Mouse (Mus musculus) thymus, postnatal 25 days (tissue): Measurements from ENCODE around the gene Zfp612.
A peak's percentile ranks its signal among the peaks of the same experiment; 100 is the strongest.
"Not testable (repeated sequence)": the region's sequence is repeated elsewhere in the genome, so short reads cannot be mapped to it uniquely, and the experiment has no call there.

Source experiments
- DNase-seq: peaks from one replicate; pipeline ENCODE4 v3.0.0; 2022

The Zfp612 gene

DNA sequence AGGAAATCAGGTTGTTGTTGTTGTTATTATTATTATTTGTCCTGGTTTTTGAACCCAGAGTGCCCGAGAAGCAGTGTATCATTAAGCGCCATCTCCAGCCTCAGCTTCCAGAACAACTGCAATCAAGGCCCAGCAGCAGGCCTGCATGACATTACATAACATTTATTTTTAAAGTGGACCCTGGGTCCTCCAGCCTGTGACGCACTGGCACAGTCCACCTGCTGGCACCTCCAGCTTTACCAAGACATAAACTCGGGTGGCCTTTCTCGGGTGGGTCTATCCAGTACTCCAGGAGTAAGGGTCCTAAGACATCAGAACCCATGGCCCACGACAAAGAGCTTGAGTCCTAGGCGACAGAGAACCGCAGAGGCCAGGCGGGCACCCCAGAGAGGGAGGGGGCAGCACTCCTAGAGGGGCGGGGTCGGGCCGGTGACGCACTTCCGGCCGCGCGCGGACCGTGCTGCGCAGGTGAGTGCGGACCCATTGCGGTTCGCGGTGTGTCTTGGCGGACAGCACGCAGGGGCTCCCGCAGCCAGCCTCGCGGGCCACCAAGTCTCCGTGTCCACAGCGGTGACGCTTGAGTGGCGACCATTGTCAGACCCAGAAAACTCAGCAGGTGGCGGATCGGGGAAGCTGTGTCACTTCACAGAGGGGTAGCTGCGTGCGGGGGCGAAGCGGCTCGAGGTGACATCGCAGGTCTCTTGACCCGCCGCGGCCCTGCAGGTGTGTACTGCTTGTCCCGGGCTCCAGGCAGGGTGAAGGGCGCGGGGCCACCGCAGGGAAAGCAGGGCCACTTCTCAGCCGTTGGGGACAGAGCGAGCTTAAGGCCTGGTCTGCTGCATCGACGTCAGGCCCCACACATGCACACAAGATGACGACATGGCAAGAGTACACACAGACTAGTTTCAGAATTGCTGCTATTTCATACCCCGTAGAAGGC is at the start of gene Zfp612:
TSS of gene Zfp612 (plus strand) at position 465 of the 940 bp plus-strand sequence.
- DNase-seq: peak; percentile 34

DNA sequence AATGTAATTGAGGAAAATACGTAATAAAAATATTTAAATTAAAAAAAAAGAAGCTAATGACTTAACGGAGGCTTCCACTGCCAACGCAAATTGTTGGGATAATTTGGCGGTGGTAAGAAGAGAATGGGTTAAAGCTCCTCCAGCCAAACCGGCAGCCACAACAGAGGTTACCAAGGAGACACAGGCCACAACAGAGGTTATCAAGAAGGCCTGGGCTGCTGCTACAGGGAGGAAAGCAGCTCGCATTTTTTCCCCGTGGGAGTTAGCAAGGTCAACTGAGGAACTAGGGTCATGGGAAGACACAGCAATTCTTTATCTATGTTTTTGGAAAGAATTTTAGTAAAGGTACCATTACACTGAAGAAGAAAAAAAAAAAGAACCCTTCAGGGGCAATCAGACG is 45.8 kb upstream of the Zfp612 start:
- not testable (repeated sequence) for DNase-seq

DNA sequence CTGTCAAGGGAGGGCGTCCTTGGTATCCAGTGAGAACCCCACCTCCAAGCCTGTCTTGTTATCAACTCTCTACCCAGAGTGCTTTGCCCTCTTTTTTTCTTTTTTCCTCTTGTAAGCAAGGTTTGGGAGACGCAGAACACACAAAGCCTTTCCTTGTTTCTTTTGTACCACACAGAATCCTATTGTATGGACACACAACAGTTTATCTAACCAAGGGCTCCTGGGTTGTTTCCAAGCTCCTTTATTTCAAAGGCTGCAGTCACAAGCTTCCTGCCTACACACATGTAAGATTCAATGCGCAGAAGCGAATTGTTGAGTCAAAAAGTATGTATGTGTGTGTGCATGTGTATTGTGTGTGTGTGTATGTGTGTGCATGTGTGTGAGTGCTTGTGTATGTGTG is 45.2 kb upstream of the Zfp612 start:
- DNase-seq: no peak

DNA sequence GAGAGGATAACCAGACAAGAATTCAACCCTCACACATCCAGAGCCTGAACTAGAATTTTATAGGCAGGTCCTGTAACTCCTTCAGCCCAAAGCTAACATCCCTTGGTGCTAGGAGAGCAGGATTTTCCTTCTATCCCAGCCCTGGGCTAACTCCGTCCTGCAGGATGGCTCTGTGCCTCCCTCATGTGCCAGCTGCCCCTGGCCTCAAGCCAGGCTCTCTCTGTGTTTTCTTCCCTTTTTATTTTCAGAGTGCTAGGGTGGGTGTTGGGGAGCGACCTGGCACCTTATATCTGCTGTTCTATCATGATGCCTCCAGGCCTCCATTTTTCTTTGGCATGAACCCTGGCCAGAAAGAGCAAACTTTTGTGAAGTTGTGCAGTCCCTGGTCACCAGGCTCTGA is 43.4 kb upstream of the Zfp612 start:
- DNase-seq: no peak

DNA sequence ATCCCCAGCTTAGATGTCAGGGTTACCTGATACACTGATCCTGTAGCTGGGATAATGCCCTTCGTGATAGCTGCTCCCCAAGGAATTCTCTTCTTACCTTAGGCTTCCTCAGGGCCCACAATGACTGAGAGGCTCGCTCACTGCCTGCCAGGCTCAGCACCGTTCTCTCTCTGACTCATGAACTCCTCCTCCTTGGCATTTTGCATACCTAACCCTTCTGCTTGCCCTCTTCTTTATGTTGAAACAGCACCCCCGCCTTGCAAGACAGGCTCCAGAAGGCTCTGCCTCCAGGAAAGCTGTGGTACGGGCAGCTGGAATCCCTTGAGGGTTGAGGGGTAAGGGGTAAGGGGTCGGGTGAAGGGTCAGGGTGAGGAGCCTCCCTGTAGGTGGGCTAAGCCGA is 40.3 kb upstream of the Zfp612 start:
- DNase-seq: no peak

DNA sequence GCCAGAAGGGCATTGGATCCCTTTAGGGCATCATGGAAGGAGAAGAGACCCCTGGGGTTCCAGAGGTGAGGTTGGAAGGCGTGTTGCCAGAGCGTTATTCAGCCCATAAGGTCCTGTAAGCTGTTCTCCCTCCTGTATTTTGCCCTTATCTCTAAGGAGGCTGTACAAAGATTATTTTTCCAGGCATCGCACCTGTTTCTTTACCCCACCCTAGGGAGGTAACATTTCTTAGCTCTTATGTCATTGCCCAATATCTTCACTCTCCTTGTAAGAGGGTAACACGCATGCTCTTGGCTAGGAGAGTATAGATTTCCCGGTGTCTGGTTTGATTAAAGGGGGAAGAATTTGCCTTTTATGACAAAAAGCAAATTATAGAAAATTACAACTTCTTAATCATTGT is 39.9 kb upstream of the Zfp612 start, which contains the start of gene Chst4:
TSS of gene Chst4 (minus strand) at position 82 of the 400 bp plus-strand sequence.
- DNase-seq: no peak

DNA sequence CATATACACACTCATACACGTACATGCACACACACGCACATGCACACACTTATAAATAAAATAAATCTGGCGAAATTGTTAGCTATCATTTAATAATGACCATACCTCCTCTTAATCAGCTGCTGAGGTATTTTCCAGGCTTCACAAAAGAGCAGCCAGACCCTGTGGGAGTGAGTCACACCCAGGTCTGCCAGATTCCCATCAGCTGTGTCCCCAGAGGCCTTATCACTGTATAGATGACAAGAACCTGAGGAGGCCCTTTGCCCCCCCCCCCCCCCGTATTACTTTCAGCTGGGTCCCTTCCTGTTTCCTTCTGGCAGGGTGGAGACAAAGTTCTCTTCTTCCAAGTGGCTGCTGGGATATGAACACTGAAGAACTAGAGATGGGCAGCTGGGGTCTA is 39.0 kb upstream of the Zfp612 start:
- DNase-seq: no peak

DNA sequence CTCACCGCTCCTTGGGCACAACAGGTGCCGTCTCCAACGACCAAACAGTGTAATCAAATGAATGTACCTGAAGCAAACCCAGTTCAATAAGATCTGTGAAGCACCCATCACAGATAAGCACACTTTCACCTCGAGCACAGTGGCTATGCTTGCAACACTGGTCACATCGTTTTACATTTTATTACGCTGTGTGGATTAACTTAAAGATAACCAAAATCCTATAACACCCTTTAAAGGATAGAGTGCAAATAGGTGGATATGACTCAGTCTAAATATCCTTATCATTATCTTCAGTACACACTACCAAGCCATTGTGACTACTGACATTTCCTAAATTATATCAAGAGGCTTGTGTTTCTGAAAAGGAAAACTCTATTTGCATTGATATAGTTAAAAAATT is 28.3 kb upstream of the Zfp612 start:
- DNase-seq: no peak

DNA sequence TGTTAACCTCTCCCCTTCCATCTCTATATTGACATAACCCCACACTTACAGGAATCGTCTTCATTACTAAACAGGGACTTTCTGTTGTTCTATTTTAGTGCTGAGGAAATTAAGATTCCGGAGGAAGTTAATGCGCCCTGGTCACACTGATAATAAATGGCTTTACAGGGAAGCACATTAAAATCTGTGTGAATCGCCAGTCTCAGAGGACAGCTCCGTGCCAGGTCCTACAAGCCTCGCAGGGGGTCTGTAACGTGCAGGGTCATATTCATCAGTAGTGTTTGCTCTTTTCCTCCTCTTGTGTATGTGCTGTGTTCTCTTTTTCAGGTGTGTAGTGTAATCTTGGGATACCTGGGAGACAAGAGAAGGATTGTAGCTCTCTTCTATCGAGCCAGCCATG is 21.3 kb upstream of the Zfp612 start:
- DNase-seq: no peak

DNA sequence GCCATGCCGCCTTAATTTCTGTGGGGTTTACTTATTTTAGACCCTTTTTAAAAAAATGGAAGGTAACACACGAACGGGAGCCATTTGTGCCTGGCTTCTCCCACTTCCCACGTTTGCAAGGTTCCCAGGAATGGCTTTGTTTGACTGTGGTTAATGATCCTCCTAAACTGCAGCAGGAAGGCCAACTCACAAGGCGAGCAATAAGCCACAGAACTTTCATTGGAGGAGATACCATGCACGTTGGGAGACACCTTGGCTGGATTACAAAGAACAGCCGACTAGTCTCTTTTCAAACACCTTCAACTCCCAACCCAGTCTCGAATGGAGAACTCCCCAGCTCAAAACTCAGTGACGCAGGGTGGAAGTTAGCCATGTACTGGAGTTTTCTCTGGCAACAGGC is 15.4 kb upstream of the Zfp612 start:
- DNase-seq: no peak

DNA sequence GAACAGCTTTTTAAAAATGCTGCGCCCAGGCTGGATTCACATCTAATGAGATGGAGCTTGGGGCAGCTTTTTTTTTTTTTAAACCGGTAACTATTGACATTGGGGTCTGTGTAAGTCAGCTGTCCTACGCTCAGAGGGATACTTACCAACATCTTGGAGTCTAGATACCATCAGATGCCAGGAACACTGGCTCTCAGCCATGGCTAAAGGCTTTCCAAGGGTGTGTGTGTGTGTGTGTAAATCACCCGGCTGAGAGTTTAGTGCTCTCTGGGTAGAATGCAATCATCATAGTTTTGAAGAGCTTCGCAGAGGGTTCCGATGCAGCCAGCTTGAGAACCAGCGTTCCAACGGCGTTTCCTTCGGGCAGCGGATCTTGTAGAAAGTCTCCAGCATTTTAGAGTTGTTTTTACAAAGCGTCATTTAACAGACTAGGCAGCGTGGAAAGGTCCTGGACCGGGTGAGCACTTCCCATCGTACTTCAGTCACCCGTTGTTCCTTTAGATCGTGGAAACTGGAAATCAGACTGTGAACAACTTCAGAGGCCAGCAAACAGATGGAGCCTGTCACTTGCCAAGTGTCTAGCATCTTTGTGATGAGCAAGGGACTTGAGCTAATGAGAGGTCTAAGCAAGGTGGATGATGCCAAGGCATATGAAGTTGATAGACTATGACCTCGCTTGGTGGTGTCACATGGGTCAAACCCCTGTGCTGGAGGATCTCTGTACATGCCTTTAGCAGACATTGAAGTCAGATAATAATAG is 14.8 kb upstream of the Zfp612 start:
- DNase-seq: no peak

DNA sequence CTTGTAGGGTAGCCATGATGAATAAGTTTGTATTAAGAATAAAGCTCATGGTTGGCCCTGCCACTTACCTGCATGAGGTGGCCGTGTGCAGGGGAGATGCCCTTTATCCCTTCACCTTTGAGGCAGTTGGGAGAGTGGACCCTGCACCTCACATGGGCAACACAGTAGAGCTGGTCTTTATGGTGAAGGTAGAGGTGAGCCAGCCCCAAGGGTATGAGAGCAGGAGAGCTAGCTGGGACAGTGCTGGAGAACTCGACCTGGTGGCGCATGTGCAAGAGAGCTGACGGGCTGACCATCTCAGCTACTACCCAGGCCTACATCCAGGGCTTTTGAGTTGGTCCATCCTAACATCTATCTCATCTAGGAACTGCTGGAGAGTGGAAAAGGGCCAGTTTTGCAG is 13.9 kb upstream of the Zfp612 start:
- no peak for DNase-seq

DNA sequence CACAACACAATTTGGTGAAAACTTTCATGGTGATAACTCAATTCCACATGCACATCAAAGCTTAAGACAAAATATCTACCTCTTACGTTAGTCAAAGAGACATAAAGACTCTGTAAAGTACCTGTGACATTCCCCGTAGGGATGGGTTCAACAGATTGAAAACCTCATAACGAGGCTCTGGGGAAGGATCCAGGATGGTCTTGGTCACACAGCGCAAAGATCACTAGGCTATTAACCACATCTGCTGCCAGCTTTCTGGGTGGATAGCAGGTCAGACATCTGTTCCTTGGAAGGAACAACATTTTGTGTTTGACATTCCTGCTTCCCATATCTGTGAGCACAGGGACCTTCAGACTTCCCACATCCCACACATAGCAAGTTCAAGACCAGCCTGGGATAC is 9.8 kb upstream of the Zfp612 start:
- DNase-seq: no peak

DNA sequence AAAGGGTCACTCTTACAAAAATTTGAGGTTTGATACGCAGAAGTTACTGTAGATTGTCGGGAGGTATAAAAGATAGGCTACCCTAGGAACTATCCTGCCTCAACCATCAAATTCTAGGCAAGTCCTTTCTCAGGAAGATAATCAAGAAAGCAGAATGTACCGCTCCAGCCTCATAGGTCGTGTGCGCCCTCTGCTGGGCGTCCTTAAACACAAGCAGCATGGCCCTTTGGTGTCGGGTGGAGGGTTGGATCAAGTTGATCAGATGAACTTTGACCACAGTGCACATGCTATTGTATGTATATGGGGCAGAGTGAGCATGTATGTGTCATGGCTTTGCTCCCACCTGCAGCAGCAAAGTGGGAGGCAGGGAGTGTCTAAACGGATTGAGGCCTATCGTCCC is 7.9 kb upstream of the Zfp612 start:
- peak; percentile 20 for DNase-seq

DNA sequence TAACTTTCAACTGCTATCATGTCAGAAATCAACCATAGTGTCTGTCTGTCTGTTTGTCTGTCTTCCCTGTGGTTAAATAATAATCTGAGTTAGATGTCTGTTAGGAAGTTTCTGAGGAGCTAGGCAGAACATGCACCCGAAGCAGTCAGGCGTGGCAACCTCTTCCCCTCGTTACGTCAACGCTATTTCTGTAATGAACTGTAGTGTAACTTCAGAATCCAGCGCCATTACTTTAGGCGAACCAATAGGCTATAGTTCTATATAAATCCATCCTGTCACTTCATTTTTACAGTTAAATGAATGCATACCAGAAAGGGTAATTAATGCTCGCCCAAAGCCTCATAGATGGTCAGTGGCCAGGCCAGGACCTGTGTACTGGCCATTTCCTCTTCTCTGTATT is 5.0 kb upstream of the Zfp612 start:
- DNase-seq: no peak

DNA sequence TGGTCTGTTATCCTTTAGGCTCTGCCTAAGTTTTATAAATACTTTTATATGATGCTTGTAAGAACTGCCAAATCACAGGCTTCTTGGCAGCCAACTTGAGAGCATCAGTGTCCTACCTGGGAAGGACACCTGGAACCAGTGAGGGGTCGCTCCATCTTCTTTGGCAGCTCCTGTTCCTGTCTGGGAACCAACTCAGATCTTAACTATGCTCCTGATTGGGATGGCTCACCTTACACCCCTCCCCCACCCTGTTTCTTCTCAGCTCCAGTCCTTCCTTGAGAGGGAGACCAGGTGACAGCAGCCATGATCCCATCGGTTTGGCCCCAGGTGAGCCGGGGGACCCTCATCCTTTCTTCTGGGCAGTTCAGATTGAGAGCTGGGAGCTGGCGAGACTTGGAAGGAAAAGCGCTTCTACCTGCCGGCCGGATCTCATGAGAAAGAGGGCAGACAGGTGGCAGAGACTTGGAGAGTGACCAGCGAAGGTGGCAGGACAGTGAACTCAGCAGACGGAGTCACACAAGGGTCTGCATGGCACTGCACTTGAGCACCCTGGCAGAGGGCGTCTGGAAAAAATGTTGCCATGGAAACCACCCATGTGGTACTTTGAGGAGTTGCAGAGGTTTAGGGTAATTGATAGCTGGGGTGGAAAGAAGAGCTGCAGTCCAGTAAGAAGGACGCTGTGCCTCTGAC is 3.0 kb downstream of the Zfp612 start:
- no peak for DNase-seq

DNA sequence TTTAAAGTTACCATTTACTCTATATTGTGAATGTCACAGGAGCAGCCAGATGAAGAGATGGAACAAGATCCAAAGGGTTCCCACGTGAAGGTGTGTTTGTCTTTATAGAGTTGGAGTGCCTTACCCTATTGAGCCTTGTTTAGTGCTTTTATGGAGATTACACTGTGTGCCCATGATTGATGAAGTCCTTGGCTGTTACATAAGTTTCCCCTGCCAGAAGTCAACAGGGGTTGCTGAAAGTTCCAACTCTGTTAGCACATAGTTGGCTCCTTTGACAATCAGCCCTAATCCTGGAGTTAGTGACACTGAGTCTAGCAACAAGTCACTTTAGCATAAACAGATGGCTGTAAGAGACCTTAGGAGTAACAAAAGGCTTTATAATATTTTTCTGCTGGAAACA is 12.3 kb downstream of the Zfp612 start:
- DNase-seq: no peak

DNA sequence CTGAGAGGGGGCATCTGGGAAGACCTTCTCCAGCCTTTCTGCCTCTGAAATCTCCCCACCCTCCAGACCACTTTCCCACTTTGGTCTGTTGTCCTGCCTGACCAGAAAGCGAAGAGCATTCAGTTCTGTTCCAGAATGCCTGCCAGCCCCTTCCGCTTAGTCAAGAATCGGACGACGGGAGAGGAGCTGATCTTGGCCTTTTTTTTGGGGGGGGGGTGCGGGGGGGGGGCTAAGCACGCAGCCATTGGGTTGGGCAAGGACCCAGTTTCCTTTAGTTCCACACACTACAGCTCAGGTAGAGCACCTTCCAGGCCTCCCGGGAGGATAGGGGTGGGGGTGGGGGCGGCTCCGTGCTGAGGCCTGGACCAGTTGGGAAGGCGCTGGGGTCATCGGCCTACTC is 21.4 kb downstream of the Zfp612 start, which contains the start of gene Gm21964:
TSS of gene Gm21964 (plus strand) at position 301 of the 400 bp plus-strand sequence.
- no peak for DNase-seq

DNA sequence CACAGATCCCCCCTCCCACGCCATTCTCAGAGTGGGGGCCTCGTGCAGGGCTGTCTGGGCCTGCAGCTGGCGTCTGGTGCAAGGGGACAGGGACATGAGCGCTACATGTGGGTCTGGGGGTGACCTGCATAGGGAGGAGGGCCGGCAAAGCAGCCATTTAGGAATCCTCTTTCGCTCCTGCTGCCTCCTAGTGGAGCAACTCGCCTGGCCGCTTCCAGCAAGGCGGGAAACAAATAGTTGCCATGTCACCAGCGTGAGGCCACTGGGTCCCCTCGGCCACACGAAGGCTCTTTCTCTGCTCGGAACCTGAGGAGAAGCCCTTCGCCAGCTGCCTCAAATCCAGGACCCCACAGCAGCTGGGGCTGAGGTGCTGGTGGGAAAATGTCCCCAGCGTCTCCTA is 22.1 kb downstream of the Zfp612 start:
- no peak for DNase-seq

DNA sequence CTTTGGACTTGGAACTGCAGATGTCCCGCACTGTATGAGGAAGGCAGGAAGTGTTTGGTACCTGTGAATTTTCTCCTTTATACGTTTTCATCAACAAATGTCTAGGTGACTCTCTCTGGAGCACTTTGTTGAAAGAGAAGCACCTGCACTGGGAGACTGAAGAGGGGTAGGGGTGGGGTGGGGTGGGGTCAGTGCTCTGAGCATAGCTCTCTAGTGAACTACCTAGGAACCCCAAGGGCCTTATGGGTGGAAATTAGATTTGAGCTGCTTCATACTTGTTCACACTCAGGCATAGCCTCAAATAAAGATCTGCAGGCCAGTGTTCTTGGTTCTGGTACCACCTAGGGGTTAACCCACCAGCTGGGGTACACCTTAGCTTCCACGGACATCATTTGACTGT is 23.1 kb downstream of the Zfp612 start, which contains the start of gene Gm17720:
TSS of gene Gm17720 (minus strand) at position 101 of the 400 bp plus-strand sequence.
- DNase-seq: no peak

DNA sequence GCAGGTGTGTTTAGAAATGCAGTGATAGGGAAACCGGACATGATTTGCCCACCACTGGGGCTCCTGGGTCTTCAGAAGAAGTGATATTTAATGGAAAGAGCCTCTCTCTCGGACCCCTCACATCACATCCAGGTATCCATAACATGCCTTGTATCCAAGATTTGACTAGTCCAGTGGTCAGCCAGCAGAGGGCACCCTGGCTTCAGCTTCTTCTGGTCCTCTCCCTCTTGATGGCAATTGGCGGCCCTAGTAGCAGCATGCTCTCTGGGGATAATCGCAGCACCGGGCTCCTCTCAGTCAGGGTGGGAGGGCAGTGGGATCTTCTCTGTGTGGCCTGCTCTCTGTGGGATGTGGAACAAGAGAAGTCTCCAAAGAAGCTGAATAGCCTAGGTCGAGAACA is 40.2 kb downstream of the Zfp612 start:
- no peak for DNase-seq

DNA sequence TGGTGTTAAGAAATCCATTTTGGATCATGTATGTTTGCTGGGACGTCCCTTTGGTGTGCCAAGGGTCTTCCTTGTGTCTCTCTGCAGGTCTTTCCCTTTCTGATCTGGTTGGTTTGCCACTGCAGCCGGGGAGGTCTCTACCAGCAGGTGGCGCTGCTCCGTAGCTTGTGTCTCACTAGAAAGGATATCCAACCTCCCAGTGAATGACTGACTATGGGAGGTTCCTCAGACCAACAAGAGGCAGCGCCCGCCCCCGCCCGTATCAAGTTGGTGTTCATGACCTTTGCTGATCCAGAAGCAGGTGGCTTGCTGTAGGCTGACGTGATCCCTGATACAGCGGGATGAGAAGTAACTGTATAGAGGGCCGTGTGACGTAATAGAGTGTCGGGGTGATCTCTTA is 51.0 kb downstream of the Zfp612 start:
- peak; percentile 52 for DNase-seq

DNA sequence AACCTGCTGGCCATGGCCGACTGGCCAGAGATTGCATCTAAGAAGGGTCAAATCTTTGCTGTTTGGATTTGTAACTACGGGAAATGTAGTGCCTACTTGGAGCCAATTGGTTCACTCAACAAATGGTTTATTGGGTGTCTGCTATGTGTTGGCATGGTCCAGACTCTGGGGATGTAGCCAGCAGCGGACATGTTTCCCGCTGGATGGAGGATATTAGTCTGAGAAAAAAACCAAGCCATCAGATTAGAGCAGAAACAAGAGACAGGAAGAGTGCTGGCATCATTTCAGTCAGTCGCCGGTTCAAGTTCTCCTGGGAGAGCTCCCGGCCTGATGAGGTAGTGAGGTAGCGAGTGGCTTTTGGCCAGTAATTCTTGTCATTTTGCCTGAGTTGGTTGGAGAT is 54.7 kb downstream of the Zfp612 start:
- DNase-seq: no peak
